Mouse (Mus musculus) cerebellum, adult 2 months (tissue): ENCODE data around the gene Hs3st3a1.

Experiments used
- CTCF ChIP-seq: fragments of 200-500 bp; IDR thresholded peaks from 2 replicates; pipeline ENCODE4 v1.5.1; 2011; ENCODE audit warnings: low read depth, mild to moderate bottlenecking, control low read depth, low read length, moderate library complexity, borderline replicate concordance; ENCODE audit not compliant: insufficient read depth
- POLR2A ChIP-seq: fragments of 200-500 bp; IDR thresholded peaks from 2 replicates; pipeline ENCODE4 v1.6.1; 2011; ENCODE audit warnings: low read length, control low read depth, borderline replicate concordance; ENCODE audit not compliant: insufficient read depth

- TF ChIP-seq POLR2A (no peak), CTCF (no peak)
Measured at GRCm38 (mm10) chr11:64470689-64471088, 35.6 kb downstream of the Hs3st3a1 start.
